Mouse (Mus musculus) kidney, postnatal 0 days (tissue): Measurements from ENCODE around the gene Tmem266. TPM values are rescaled to one million over a fixed set of nuclear protein-coding genes. Genes with fewer than 3 reads are reported as not detected.
A peak's percentile ranks its signal among the peaks of the same experiment; 100 is the strongest.

Experiments used
- ATAC-seq: fragments of 200-750 bp; cut with Nextera tagmentation; replicated peaks from 2 replicates; pipeline ENCODE4 v1.8.0; 2017; ENCODE audit warnings: low read depth, moderate number of reproducible peaks, moderate TSS enrichment, moderate library complexity; ENCODE audit not compliant: low FRiP score
- DNase-seq: peaks from one replicate; pipeline ENCODE4 v3.0.0-alpha.2; 2016; ENCODE audit warnings: low spot score
- H3K27ac ChIP-seq: fragments of 300-500 bp; sonication (generic); 2 replicates; pipeline ENCODE4 v1.5.1; 2014; ENCODE audit warnings: mild to moderate bottlenecking
- H3K27me3 ChIP-seq: fragments of 300-500 bp; sonication (generic); 2 replicates; pipeline ENCODE4 v1.6.1; 2014; ENCODE audit warnings: low read length, mixed read lengths; ENCODE audit not compliant: insufficient read depth
- H3K36me3 ChIP-seq: fragments of 300-500 bp; sonication (generic); 2 replicates; pipeline ENCODE4 v1.6.1; 2014; ENCODE audit warnings: low read length, mixed read lengths; ENCODE audit not compliant: insufficient read depth
- H3K4me1 ChIP-seq: fragments of 300-500 bp; sonication (generic); replicated peaks from 2 replicates; pipeline ENCODE4 v1.6.1; 2014; ENCODE audit warnings: antibody characterized with exemption, low read length, mixed read lengths; ENCODE audit not compliant: insufficient read depth
- H3K4me2 ChIP-seq: fragments of 300-500 bp; sonication (generic); 2 replicates; pipeline ENCODE4 v1.6.1; 2014; ENCODE audit warnings: mild to moderate bottlenecking, low read length, moderate library complexity, mixed read lengths
- H3K4me3 ChIP-seq: fragments of 300-500 bp; sonication (generic); replicated peaks from 2 replicates; pipeline ENCODE4 v1.5.1; 2014; ENCODE audit warnings: low read depth, low read length
- H3K9ac ChIP-seq: fragments of 300-500 bp; sonication (generic); 2 replicates; pipeline ENCODE4 v1.6.1; 2014; ENCODE audit warnings: low read depth, low read length
- H3K9me3 ChIP-seq: fragments of 300-500 bp; sonication (generic); replicated peaks from 2 replicates; pipeline ENCODE4 v1.6.1; 2016; ENCODE audit warnings: low read length, inconsistent platforms, mixed read lengths
- CTCF ChIP-seq: IDR thresholded peaks from 2 replicates; pipeline ENCODE4 v1.5.1; 2016; ENCODE audit warnings: antibody characterized with exemption, low read depth, mild to moderate bottlenecking, moderate library complexity
- WGBS: fragments of 180-500 bp; shearing (Covaris S2); extraction: QIAGEN DNeasy Blood & Tissue Kit; methylation state at CpG from one replicate; pipeline ENCODE4 v1.1.7; 2014; 5-methylcytosine and 5-hydroxymethylcytosine counted together
- polyA plus RNA-seq: library from polyadenylated mRNA; unstranded; fragments of >200 nt; fragmentation: Nextera tagmentation; extraction: Ambion mirVana; gene quantifications from 2 replicates; pipeline ENCODE4 v1.2.1, GENCODE M21; 2015

Tmem266 gene
- polyA plus RNA-seq, 1 experiment from 2014 or later, result 0.25 TPM

DNA sequence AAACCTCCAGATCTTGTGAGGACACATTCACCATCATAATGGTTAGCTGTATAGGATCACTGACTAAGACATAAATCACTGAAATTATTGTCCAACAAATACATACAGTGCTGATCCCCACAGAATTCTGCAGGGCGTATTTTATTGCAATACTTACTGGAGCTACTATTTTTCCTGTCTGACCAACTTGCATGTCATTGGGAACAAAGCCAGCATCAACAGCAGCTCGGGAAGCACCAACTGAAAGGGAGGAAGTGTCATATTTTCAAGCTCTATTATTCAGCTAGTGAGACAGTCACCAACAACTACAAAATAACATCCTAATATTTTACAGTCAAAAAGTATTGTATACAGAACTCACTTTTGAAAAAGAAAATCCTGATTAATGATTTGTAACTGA, 155.4 kb downstream of the Tmem266 start:
- no peaks in the 10 kb centered on the region for H3K27me3 ChIP-seq
- no peaks in the 10 kb centered on the region for H3K9me3 ChIP-seq
- no peak overlapping the region for H3K27ac ChIP-seq
- H3K4me2 ChIP-seq, result no peak overlapping the region
- WGBS, result 45% methylated on average over 2 of the region's 2 CpGs
- H3K9ac ChIP-seq, result no peak overlapping the region
- H3K4me1 ChIP-seq, result no peaks in the 10 kb centered on the region
- H3K4me3 ChIP-seq, result no peak overlapping the region
- peak; percentile 67 for DNase-seq
- ATAC-seq, result no peak
- TF ChIP-seq CTCF, result no peak
- no peaks in the 10 kb centered on the region for H3K36me3 ChIP-seq

Other genes with a start within 250 kb of the Tmem266 start
- 29.7 and 30.5 TPM in 2 replicates for gene Ube2q2, start 178.1 kb upstream of the Tmem266 start, polyA plus RNA-seq
- 42.6 and 53.5 TPM in 2 replicates for gene Fbxo22, start 118.0 kb upstream of the Tmem266 start, polyA plus RNA-seq
- 0.39 and 0.65 TPM in 2 replicates for gene Nrg4, start 69 bp upstream of the Tmem266 start, polyA plus RNA-seq
- 372 and 395 TPM in 2 replicates for gene Etfa, start 185.3 kb downstream of the Tmem266 start, polyA plus RNA-seq
- not detected in 2 replicates for gene Isl2, start 211.8 kb downstream of the Tmem266 start, polyA plus RNA-seq